Mouse (Mus musculus): ENCODE results near the gene Msmo1.

Msmo1 gene

GRCm38 (mm10) chr8:64712499-64712898 lies 21.1 kb downstream of the Msmo1 start:
- no peak for DNase-seq (ENCODE audit: low spot score)

DNA sequence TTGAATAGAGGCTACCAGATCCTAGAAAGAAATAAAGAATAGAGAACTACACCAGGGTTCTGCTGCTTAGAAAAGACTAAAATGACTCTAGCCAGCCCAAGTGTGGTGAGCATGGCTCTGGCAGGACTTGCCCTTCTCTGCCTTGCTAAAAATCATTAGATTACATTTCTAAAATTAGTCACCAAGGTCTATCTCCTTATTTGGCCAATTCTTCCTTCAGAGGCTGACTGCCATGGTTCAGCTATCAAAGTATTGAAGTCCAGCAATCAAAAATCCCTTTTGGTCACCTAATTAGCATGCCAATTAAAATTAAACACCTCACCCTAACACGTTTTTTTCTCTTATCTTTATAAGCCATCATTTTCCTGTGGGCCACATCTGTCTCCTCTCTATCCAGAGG lies 22.0 kb downstream of the Msmo1 start:
- DNase-seq (ENCODE audit: low spot score) = no peak

- no peak for DNase-seq (ENCODE audit: low spot score)
Measured at GRCm38 (mm10) chr8:64707481-64707880, 26.1 kb downstream of the Msmo1 start.

DNA sequence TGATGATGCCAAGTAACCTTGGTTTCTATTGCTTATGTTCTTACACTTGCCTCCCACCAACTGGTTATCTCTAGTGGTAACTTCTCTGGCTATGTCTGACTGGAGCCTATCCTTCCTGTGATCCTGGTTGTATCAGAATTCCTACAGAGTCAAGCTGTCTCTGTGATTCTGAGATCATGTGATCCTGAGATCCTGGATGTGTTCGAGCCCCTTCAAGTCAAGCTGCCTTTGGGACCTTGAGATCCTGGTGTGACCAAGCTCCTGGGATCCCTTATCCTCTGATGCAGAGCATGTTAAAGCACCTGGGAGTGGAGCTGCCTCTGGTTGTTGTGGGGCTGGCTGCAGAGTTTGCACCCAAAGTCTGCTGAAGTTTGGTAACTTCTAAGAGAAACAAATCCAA lies 30.4 kb downstream of the Msmo1 start:
- no peak for DNase-seq (ENCODE audit: low spot score)

GRCm38 (mm10) chr8:64692651-64693201 lies 40.9 kb downstream of the Msmo1 start, which contains the start of gene Cpe:
Gene Cpe, minus strand, starts transcription at chr8:64693054.
- peak; percentile 79 for DNase-seq (ENCODE audit: low spot score)

GRCm38 (mm10) chr8:64691591-64692401 lies 41.8 kb downstream of the Msmo1 start:
- no peak for DNase-seq (ENCODE audit: low spot score)

DNA sequence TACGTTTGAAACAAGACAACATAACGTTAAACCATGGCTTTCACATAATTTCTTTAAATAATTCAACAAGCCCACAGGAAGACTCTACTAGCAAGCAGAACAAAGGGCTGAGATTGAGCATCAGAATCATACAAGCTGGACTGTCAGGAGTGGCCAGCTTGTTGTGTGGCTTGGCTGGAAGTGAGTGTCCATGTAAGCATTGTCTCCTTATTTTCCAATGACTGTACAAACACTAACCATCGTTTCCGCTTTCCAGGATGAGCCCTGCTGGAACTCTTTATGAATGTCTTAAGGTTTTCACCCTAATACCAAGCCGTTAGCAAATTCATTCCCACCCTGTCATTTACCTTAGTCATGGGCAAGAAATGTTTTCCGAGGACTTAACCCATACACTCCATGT lies 42.7 kb downstream of the Msmo1 start:
- DNase-seq (ENCODE audit: low spot score) = no peak

- no peak for DNase-seq (ENCODE audit: low spot score)
Measured at GRCm38 (mm10) chr8:64690306-64690705, 43.3 kb downstream of the Msmo1 start.

- DNase-seq (ENCODE audit: low spot score) = no peak
Measured at GRCm38 (mm10) chr8:64688741-64689140, 44.9 kb downstream of the Msmo1 start.

DNA sequence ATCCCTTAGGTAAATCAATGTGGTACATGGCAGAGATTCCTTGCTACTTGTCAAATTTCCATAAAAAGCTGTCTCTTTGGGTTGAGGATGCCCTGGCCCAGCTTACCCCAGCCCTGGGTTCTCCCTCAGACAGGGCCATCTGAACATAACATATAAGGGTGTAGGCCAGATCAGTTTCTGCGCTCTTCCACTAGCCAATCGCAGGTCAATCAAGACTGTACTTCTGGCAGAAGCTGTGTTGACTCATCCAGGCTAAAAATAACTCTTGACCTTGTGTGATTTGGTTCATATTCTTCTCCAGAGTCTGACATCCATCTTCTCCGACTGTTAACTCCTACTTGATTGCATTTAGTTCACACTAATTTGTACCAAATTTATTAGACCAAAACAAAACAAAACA lies 45.4 kb downstream of the Msmo1 start:
- no peak for DNase-seq (ENCODE audit: low spot score)

- DNase-seq (ENCODE audit: low spot score) = no peak
Measured at GRCm38 (mm10) chr8:64682501-64682900, 51.1 kb downstream of the Msmo1 start.

DNA sequence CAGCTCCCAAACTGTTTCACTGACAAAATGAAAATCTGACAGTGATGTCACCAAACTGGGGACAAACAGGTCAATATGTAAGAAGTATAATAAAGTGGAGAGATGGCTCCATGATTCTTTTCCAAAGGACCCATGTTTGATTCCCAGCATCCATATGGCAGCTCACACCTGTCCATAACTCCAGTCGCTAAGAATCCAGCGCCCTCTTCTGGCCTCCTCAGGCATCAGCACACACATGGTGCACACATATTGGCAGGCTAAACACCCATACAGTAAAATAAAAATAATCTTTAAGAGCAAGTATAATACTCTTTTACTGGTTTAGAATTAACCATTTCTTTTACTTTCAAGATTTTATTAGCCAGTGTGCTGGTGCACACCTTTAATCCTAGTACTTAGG lies 57.2 kb downstream of the Msmo1 start:
- no peak for DNase-seq (ENCODE audit: low spot score)

- DNase-seq (ENCODE audit: low spot score) = no peak
Measured at GRCm38 (mm10) chr8:64674951-64675585, 58.5 kb downstream of the Msmo1 start.

DNA sequence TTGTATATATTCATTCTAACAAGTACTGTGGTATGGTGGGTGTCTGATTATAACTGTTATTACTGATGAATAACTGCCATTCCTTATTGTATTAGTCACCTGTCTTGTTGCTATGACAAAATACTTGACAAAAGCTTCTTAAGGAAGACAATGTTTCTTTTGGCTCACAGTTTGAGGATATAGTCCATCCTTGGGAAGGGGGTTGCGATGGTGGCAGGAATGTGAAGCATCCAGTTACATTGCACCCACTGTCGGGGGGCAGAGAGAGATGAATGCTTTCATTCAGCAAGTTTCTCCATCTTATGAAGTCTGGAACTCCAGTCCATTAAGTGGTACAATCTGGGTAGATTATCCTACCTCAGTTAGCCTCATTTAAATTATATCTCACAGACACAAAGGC lies 60.7 kb downstream of the Msmo1 start:
- no peak for DNase-seq (ENCODE audit: low spot score)

GRCm38 (mm10) chr8:64671937-64672336 lies 61.7 kb downstream of the Msmo1 start:
- DNase-seq (ENCODE audit: low spot score) = no peak
